Mouse (Mus musculus): ENCODE data around the gene Nisch.

Gene Nisch

DNA sequence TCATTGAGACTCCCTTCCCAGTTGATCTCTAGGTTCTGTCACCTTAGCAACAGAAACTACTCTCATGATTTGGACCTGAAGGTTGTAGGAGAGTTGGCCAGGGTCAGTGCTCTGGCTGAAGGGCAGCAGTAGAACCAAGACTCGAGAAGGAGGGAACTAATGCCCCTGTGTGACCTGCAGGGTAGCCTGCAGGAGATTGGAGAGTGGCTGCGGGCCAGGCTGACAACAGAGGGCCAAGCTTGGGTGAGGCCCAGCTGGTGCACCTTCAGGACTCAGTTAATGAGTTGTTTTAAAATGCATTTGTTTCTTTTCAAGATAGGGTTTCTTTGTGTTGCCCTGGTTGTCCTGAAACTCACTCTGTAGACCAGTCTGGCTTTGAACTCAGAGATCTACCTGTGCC, 51.7 kb downstream of the Nisch start:
- DNase-seq (ENCODE audit: extremely low read depth, low read depth, low spot score), result no peak

DNA sequence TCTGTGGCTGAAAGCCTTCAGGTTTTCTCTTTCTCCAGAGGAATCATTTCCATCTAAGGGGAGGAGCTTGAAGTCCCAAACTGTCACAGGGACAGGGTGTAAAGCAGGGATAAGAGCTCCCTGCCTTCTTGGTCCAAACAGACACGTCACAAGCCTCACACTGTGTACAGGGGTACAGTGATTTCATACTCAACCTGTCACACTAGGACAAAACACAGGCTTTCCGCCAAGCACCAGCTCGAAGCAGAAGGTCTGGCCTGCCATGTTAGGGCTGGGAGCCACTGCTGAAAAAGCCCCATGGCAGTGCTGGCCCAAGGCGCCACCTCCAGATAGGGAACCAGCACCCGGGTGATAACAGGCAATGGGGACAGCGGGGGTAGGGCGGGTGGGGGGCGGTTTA, 52.7 kb downstream of the Nisch start:
- DNase-seq (ENCODE audit: extremely low read depth, low read depth, low spot score), result no peak

DNA sequence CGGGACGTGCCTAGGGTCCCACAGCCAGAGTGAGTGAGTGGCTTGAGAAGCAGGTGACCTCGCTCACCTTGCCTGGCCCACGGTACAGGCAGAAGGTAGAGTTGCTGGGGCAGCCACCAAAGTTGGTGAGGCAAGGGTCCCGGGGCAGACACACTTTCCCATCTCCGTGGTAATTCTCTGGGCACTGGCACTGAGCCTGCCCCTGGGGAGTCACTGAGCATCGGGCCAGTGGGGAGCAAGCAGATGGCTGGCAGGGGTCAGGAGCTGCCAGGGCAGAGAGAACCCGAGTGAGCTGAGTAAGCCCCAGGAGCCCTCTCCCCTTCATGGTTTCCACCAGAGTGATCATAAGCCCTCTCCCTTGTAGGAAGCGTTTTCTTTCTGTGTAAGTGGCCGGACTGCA, 55.1 kb downstream of the Nisch start:
- no peak for DNase-seq (ENCODE audit: extremely low read depth, low read depth, low spot score)

DNA sequence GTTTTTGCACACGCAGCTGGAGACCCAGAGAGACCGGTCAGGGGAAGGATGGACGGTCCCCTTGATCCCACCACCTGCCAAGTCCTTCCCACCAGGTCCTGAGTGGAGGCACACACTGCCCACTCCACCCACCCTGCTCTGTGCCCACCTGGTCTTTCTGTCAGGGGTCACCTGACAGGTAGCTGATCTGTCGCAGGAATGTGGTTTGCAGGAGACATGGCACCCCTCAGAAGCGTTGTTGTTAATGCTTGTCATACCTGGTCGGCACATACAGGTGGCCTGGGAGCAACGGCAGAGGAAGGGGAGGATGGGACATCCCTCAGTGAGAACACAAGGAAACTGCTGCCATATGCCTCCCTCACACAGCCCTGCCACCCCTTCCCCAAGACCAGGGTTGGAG, 55.6 kb downstream of the Nisch start:
- no peak for DNase-seq (ENCODE audit: extremely low read depth, low read depth, low spot score)

DNA sequence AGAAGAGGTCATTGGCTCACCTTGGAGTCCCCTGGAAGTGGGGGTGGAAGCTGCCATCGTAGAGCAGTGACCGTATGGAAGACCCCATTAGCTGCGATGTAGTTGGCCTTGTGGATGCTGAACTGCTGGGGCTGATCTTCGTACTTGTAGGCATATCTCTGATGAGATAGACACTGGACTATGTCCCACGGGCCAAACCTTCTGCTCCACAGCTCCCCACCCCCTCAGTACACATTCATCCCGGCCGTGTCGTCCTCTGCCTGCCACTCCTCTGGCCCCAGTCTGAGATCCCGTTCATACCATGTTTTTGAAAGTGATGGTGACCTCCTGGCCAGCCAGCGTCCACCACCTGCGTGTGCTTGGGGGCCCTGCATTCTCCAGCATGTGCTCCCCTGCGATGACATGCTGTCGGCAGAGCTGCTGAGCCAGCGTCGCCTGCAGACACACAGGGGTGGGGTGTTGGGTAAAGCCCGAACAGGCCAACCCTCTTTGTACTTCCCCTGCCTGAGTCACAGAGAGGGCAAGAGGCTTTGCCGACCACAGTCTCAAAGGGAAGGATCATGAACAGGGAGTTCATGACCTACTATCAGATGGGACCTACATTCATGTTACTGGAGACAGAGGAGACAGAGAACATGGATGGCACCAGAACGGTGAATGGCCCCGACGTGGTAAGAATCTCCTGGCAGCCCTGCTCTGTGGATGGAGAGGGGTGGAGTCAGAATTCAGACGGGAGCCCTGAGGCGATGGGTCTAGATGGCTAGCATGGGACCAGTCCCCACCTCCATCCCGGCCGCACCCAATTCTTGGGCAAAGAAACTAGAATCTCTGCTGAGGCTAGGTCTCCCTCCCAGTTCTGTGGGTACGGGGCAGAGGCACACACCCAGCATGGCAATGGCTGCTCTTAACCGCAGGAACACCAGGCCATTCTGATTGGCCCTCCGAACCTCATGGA, 56.3 kb downstream of the Nisch start:
- DNase-seq (ENCODE audit: extremely low read depth, low read depth, low spot score), result no peak

DNA sequence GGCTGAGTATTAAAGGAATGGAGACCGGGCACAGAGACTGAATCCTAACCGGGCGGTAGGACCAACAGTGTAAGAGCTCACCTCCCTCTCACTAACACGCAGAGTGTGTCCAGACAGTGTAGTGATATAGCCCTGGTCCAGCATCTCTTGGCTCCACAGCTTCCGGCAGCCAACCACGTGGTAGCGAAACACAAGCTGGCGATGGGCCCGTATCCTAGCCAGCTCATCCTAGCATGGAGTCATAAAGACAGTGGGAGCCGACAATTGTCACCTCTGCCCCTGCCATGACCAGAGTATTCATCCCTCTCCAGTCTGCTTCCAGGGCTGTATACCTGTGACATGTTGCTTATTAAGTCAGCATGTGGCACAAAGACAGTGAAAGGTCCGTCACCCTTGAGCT, 71.1 kb downstream of the Nisch start:
- DNase-seq (ENCODE audit: extremely low read depth, low read depth, low spot score), result no peak

DNA sequence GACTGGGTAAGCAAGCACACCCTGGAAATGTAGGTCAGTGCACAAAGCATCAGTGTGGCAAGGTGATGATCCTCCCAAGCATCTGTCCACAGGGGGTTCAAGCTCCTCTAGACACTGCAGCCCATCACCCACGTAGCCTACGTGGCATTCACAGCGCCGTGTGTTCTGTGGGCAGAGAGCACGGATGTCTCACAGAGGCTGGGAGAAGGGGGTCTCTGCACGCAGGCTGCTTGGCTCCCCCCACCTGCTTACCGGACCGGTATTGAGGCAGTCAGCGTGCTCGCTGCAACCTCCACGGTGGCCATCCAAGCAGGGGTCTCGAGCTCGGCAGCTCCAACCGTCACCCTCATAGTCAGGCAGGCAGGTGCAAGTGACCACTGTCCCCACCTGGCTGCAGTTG, 75.7 kb downstream of the Nisch start:
- no peak for DNase-seq (ENCODE audit: extremely low read depth, low read depth, low spot score)

DNA sequence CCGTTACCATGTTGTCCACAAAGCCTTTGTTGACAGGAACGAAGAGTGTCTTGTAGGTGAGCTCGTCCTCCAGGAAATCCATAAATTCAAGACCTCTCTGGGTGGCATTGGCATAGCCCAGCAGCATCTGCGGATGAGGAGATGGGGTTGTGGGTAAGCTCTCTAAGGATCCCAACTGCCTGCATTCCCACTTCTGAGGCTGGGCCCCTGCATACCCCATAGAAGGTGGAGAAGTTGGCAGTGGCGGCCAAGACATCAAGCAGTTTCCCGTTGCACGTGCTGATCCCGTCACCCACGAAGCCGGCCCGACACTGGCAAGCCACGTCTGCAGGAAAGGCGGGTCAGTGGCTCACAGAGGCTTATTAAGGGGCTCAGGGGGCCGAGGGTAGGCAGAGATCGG, 76.6 kb downstream of the Nisch start:
- DNase-seq (ENCODE audit: extremely low read depth, low read depth, low spot score), result no peak

DNA sequence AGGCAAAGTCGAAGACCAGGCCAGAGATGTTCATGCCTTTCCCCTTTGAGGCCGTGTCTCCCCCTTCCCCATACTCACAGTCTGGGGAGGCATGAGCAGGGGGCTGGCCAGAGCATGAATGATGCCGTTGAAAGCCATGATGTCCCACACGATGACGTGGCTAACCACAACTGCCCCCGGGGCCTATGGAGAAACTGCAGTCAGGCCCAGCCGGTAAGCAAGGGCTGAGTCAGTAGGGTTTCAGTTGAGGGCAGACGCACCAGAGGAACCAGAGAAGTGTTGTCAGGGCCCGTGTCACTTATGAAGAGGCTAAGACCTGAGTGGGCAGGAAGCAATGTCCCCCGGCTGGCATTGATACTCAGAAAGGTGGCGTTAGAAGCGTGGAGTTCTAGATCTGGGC, 77.1 kb downstream of the Nisch start:
- DNase-seq (ENCODE audit: extremely low read depth, low read depth, low spot score), result no peak

DNA sequence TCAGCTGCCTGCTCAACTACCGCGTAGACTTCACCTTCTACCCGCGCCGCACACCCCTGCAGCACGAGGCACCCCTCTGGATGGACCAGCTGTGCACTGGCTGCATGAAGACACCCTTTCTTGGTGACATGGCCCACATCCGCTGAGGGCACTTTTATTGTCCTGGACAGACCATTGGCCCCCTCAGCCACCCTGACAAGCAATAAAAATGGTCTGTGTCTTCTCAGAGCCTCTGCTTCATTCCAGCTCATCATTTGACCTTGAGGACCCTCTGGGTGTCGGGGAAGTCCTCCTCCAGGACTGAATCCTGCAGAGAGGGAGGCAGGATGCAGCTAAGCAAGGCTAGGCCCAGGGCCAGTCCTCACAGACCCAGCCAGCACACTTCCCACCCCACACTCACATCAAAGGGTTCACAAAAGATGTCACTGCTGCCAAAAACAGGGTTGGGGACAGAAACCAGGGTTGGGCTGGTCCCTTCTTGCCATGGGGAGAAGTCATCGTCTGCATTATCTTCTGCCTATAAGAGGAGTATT, 77.8 kb downstream of the Nisch start:
- DNase-seq (ENCODE audit: extremely low read depth, low read depth, low spot score), result no peak

DNA sequence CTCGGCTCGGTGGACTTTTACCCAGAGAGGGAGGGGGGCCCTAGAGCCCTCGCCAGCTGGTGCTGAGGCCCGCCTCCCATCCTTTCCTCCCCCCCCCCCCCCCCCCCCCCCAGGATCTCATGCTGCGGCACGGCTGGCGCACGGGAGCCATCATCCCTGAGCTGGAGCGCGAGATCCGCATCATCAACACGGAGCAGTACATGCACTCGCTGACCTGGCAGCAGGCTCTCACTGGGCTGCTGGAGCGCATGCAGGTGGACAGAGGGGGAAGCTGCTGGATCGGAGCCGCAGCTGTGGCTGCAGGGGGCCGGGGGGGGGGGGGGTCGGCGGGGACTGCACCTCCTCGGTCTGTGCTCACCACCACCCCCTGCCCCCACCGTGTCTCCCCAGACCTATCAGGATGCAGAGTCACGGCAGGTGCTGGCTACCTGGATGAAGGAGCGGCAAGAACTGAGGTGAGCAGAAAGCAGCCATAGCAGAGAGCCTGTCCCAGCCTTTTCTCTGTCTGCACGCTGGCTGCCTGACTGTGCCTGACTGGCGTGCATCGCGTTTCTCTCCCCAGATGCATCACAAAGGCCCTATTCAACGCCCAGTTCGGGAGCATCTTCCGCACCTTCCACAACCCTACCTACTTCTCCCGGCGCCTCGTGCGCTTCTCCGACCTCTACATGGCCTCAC, 78.4 kb downstream of the Nisch start:
- no peak for DNase-seq (ENCODE audit: extremely low read depth, low read depth, low spot score)

DNA sequence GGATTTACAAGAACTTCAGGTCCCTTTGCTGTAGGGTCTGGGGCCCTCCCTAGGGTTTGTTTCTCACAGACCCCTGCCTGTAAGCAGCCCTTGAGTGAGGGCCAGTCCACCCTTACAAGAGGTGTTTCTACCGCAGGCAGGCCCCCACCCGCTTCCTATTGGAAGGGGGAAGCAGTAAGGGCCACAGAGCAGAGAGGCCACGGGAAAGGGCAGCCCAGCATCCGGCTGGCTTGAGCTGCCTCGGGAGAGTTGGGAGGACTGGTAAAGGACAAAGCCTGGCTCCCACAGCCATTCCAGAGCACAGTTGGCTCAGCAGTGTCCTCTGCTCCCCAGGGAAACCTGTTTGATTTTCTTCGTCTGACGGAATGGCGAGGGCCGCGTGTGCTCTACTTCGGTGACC, 79.0 kb downstream of the Nisch start:
- DNase-seq (ENCODE audit: extremely low read depth, low read depth, low spot score), result no peak

DNA sequence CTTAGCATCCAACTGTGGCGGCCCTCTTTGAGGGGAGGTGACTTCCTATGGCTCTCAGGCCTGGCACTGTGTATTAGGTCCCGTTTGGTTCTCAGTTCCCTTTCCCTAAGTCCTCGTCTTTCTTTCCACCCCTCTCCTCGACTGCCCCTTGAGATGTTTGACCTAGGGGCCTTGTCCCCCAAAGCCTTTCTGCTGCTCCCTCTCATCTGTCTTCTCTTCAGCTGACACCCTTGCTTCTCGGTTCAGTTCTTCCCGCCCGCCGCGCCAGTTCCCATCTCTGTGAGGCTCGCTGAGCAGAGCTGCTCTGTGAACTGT, 79.5 kb downstream of the Nisch start:
- no peak for DNase-seq (ENCODE audit: extremely low read depth, low read depth, low spot score)

DNA sequence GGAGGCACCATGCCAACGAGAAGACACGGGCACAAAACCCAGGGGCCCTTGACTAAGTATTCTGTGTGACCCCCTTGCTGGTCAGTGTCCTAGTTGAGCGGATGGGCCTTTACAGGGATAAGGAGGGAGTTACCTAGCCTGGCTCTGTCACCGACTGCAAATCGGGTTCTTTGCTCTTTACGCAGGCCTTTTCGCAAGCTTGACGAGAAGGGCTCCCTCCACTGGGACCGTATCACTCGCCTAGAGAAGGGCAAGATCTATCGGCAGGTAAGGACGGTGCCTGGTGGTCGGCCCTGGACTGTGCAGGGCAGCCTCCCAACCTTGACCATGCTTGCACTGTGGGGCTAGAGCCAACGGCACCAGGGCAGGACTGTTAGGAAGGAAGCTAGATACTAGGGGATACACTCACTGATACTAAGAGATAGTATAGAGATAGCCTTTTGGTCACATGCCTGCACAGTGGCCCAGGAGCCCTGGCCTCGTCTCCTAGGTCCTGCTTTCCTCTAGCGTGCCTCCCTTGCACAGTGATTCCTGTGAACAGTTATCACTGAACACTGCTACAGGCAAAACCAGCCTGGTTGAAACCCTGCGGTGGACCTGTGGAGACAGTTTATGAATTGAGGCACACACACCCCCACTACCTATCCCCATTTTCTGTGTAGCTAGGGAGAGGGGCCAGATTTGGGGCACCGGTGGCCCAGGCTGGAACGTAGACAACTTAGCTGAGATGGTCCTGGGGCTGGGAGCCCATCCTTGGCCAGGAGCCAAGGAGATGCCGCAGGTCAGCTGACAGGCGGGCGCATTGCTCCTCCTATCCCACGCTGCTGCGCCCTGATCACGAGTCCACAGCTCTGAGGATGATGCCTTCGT, 80.1 kb downstream of the Nisch start:
- DNase-seq (ENCODE audit: extremely low read depth, low read depth, low spot score), result no peak

DNA sequence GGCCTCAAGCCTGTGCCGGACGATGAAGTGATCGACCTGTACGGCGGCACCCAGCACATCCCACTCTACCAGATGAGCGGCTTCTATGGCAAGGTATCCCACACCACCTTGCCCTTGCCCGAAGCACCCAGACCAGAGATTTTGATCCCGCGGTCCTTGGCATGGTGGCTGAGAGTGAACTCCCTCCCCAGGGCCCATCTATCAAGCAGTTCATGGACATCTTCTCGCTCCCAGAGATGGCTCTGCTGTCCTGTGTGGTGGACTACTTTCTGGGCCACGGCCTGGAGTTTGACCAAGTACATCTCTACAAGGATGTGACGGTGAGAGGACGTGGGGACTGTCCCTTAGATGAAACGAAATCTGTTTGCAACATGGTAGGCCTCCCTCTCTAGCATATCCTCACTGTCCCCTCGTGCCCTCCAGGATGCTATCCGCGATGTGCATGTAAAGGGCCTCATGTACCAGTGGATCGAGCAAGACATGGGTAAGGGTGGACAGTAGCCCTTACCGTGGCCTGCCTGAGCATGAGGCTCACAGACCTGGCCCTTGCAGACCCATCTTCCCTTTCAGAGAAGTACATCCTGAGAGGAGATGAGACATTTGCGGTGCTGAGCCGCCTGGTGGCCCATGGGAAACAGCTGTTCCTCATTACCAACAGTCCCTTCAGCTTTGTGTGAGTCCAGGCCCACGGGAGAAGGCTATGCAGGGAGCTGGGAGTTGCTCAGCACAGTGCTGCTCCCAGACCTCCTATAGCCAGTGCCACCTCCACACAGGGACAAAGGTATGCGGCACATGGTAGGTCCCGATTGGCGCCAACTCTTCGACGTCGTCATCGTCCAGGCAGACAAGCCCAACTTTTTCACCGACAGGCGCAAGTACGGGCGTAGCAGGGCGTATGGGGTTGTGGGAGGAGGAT, 81.0 kb downstream of the Nisch start:
- DNase-seq (ENCODE audit: extremely low read depth, low read depth, low spot score), result no peak

DNA sequence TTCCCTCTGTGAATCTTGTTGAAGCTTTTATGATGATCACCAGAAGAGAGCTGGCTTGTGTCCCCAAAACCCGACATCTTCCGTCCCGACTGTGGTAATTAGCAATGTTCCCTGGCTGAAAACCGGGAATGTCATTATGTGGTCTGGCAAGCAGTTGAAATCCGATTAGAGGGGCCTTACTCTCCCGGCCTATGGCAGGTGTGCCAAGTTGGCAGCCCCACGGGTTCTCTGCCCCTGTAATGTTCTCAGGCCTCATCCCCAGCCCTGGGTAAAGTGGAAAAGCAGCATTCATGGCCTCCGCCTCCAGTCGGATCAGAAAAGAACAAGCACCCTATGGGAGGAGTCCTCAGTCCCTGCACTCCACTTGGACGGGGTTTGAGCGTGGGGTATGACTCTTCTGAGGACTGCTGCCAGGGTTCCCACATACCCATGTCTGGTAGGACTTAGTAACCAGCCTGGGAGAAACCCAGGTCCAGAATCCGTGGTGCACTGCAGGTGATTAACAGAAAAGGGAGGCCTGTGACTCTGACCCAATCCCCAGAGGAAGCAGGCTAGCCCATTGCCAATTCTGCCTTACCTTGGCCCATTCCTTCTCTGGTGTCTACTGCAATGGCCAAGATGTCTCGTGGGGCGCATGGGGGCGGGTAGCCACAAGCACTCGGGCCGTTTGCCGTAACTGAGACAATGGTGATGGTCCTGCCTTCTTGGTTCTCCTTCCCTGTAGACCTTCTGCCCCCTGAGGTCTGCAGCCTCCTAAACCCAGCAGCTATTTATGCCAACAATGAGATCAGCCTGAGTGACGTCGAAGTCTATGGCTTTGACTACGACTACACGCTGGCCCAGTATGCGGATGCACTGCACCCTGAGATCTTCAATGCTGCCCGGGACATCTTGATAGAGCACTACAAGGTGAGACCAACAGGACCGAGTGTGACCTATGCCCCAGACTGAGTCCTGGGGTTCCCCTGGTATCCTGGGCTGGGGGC, 82.4 kb downstream of the Nisch start:
- DNase-seq (ENCODE audit: extremely low read depth, low read depth, low spot score), result peak; percentile 49

DNA sequence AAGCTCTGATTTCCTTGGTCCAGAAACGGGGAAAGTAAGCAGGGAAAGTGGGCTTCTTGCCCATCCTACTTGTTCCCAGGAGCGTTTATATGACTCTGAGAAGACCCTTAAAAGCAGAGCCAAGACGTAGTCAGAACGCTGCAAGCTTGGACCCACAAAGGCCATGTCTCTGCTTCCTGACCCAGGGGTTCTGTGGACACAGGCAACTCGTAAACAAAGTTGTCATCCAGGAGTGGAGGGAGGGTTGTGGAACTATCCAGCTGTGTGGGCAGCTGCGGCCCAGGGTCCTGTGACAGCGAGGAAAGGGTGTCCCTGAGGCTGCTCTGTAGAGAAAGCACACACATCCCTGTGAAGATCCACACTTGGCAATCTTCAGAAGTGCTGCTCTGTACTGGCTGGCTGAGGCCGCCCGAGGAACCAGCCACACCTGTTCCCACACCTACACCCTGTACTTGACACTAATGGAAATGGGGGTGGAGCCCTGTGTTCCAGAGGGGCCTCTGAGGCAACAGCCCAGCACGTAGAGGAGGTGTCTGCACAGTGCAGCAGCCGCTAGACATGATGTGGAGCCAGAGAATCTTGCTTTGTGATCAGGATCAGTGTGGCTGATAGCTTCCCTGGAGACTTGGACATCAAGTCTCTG, 83.6 kb downstream of the Nisch start:
- DNase-seq (ENCODE audit: extremely low read depth, low read depth, low spot score), result peak; percentile 79

DNA sequence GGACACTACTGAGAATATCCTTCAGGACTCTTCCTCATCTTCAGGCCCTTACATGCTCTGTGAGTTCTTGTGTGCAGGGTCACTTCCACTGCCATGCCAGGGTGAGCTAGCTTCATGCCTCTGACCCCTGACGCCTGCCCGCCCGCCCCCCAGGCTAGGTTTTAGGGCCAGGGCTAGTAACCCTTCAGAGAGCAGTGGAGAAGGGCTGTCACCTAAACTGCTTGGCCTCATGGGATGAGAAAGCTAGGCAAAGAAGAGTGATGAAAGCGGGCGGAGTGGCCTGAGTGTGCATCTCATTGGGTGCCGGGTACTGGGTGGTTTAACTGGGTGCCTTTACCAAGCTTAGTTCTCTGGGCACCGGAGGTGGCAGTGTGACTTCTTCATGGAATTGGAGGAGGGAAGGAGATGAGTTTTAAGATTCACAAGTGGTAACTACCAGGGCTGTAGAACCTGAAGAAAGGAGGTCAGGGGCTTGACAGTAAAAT, 84.2 kb downstream of the Nisch start:
- DNase-seq (ENCODE audit: extremely low read depth, low read depth, low spot score), result no peak

DNA sequence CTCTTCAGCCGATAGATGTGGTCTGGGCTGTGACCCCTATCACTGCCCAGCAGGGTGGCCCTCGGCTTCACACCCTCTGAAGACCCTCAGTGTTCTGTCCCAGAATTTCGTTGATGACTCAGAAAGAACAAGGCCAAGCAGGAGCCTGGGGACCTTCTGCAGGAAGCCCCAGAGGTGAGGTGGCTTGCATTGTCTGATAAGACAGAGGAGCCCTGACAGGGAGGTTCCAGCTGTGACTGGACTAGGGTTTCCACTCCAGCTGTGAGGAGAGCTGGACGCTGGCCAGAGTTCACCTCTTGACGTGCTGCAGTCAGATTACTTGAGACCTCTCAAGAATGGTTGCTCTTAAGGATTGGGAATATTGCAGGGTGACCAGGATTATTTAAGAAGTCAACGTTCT, 84.7 kb downstream of the Nisch start:
- DNase-seq (ENCODE audit: extremely low read depth, low read depth, low spot score), result no peak

All from fat pad, adult 2 months (tissue).